Mouse (Mus musculus) heart, postnatal 0 days (tissue): Measurements from ENCODE around the gene Lhb.

Experiments
- CTCF ChIP-seq: IDR thresholded peaks from 2 replicates; pipeline ENCODE4 v1.5.1; 2016; ENCODE audit warnings: antibody characterized with exemption, control low read depth, low read depth
- EP300 ChIP-seq: IDR thresholded peaks from 2 replicates; pipeline ENCODE4 v1.6.1; 2016; ENCODE audit warnings: antibody characterized with exemption, low read depth

DNA sequence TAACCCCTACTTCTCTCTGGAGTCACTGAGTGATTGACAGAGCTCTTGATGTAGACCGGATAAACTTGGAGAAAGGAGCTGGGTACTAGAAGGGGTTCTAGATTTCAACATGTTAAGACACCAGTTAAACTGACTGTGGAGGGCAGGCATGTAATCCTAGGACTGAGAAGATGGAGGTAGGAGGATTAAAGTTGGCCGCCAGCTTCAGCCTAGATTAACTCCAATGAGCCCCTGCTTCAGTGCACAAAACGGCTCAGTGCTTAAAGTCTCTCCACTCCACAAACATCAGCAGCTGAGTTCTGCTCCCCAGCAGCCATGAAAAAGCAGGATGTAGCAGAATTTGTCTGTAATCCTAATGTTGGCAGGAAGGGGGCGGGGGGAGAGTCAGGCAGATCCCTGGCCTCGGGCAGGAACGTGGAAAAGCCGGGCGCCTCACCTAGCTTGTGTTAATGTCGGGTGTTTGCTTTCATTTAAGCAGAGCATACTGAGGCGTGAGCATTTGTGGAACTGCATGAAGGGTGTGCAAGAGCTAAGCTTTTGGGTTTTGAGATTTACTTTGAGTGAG lies 19.0 kb upstream of the Lhb start:
- TF ChIP-seq CTCF (no peak), EP300 (no peak)
